Mouse (Mus musculus): ENCODE measurements at regions not wholly inside any gene's neighbourhood (a gene's known extent, or its start where the extent isn't known, plus 50 kb on each side); places are given as distances from the start of the nearest gene placed in this dataset.

GRCm38 (mm10) chr1:28841364-28841763, 61.3 kb upstream of the Gm597 start:
- TF ChIP-seq POLR2A (IDR thresholded peaks at IDR 0.05; ENCODE audit: control insufficient read depth, low read depth, low read length): no peak
- no peak for TF ChIP-seq CTCF (IDR thresholded peaks at IDR 0.05; ENCODE audit: control insufficient read depth, insufficient read depth, insufficient replicate concordance, low read depth, low read length)

Measured in testis, adult 2 months (tissue).